Mouse (Mus musculus) adipocyte (in vitro differentiated cells): Measurements from ENCODE around the gene Baz2b.

Experiments
- DNase-seq: peaks from one replicate; pipeline ENCODE4 v3.0.0-alpha.2; 2016; ENCODE audit warnings: low spot score

Baz2b gene

GRCm38 (mm10) chr2:60132269-60133042 lies 77.2 kb downstream of the Baz2b start:
- no peak for DNase-seq

GRCm38 (mm10) chr2:60128631-60129030 lies 81.0 kb downstream of the Baz2b start:
- DNase-seq = no peak

- no peak for DNase-seq
These were observed 82.8 kb downstream of the Baz2b start for GRCm38 (mm10) chr2:60126831-60127230.

- no peak for DNase-seq
These were observed 83.3 kb downstream of the Baz2b start for GRCm38 (mm10) chr2:60126292-60126691.

GRCm38 (mm10) chr2:60125049-60126004 lies 84.3 kb downstream of the Baz2b start:
- DNase-seq = peak; percentile 83

GRCm38 (mm10) chr2:60124648-60125048 lies 85.0 kb downstream of the Baz2b start:
- DNase-seq = no peak

- DNase-seq = peak; percentile 80
These were observed 85.6 kb downstream of the Baz2b start for GRCm38 (mm10) chr2:60123911-60124647.

- peak; percentile 35 for DNase-seq
These were observed 86.4 kb downstream of the Baz2b start for GRCm38 (mm10) chr2:60123061-60123874.

- peak; percentile 30 for DNase-seq
These were observed 87.5 kb downstream of the Baz2b start for GRCm38 (mm10) chr2:60122188-60122587.

- no peak for DNase-seq
These were observed 89.0 kb downstream of the Baz2b start for GRCm38 (mm10) chr2:60120681-60121080.

GRCm38 (mm10) chr2:60118684-60119558 lies 90.7 kb downstream of the Baz2b start:
- no peak for DNase-seq

- no peak for DNase-seq
These were observed 91.8 kb downstream of the Baz2b start for GRCm38 (mm10) chr2:60117867-60118266.

- no peak for DNase-seq
These were observed 93.6 kb downstream of the Baz2b start for GRCm38 (mm10) chr2:60115891-60116554.

GRCm38 (mm10) chr2:60114901-60115300 lies 94.7 kb downstream of the Baz2b start:
- DNase-seq = no peak

- no peak for DNase-seq
These were observed 95.7 kb downstream of the Baz2b start for GRCm38 (mm10) chr2:60113661-60114560.

GRCm38 (mm10) chr2:60112116-60112515 lies 97.5 kb downstream of the Baz2b start:
- peak; percentile 37 for DNase-seq

GRCm38 (mm10) chr2:60109001-60109400 lies 100.6 kb downstream of the Baz2b start:
- no peak for DNase-seq

GRCm38 (mm10) chr2:60096625-60097024 lies 113.0 kb downstream of the Baz2b start:
- peak; percentile 50 for DNase-seq

- no peak for DNase-seq
These were observed 119.4 kb downstream of the Baz2b start for GRCm38 (mm10) chr2:60090280-60090679.
